Mouse (Mus musculus) neural tube, embryonic 12.5 days (tissue): Measurements from ENCODE around the gene Crocc. TPM values are rescaled to one million over a fixed set of nuclear protein-coding genes. Genes with fewer than 3 reads are reported as not detected.
A peak's percentile ranks its signal among the peaks of the same experiment; 100 is the strongest.

ENCODE experiments used
- ATAC-seq: fragments of 200-750 bp; cut with Nextera tagmentation; 2 replicates; pipeline ENCODE4 v1.8.0; 2017; ENCODE audit warnings: low read depth, mild to moderate bottlenecking, moderate TSS enrichment, moderate library complexity; ENCODE audit not compliant: low FRiP score
- H3K27ac ChIP-seq: fragments of 300-500 bp; sonication (generic); 2 replicates; pipeline ENCODE4 v1.5.1; 2016
- H3K27me3 ChIP-seq: fragments of 300-500 bp; sonication (generic); replicated peaks from 2 replicates; pipeline ENCODE4 v1.6.1; 2016; ENCODE audit warnings: mild to moderate bottlenecking
- H3K36me3 ChIP-seq: fragments of 300-500 bp; sonication (generic); 2 replicates; pipeline ENCODE4 v1.6.1; 2016; ENCODE audit warnings: mild to moderate bottlenecking
- H3K4me1 ChIP-seq: fragments of 300-500 bp; sonication (generic); 2 replicates; pipeline ENCODE4 v1.6.1; 2016
- H3K4me2 ChIP-seq: fragments of 300-500 bp; sonication (generic); replicated peaks from 2 replicates; pipeline ENCODE4 v1.6.1; 2016; ENCODE audit warnings: mild to moderate bottlenecking
- H3K4me3 ChIP-seq: fragments of 300-500 bp; sonication (generic); 2 replicates; pipeline ENCODE4 v1.5.1; 2016
- H3K9ac ChIP-seq: fragments of 300-500 bp; sonication (generic); 2 replicates; pipeline ENCODE4 v1.6.1; 2016; ENCODE audit warnings: mild to moderate bottlenecking
- H3K9me3 ChIP-seq: fragments of 300-500 bp; sonication (generic); 2 replicates; pipeline ENCODE4 v1.6.1; 2016; ENCODE audit warnings: mild to moderate bottlenecking
- WGBS: fragments of 180-500 bp; shearing (Covaris S2); methylation state at CpG from one replicate; pipeline ENCODE4 v1.1.7; 2016; 5-methylcytosine and 5-hydroxymethylcytosine counted together
- polyA plus RNA-seq: library from polyadenylated mRNA; unstranded; fragments of >200 nt; fragmentation: Nextera tagmentation; extraction: Ambion mirVana; gene quantifications from 2 replicates; pipeline ENCODE4 v1.2.1, GENCODE M21; 2016

Crocc gene
- polyA plus RNA-seq, 1 experiment from 2014 or later, result 11.7 TPM

GRCm38 (mm10) chr4:141033606-141034549 lies 26.5 kb downstream of the Crocc start:
- Histone ChIP-seq H3K27me3 (no peaks in the 10 kb centered on the region), H3K36me3 (peaks cover 74% of the 10 kb centered on the region), H3K9me3 (no peaks in the 10 kb centered on the region), H3K4me3 (no peak overlapping the region), H3K9ac (0 out of 2 replicates have a peak overlapping the region, but pooled peaks have one; percentile 21), H3K27ac (peak overlapping the region; percentile 32; the same call in 1 of the 2 replicates), H3K4me2 (no peak overlapping the region), H3K4me1 (0 out of 2 replicates have a peak, but pooled peaks cover 6% of the 10 kb centered on the region)
- 83% methylated on average over 27 of the region's 27 CpGs for WGBS
- ATAC-seq, result no peak

GRCm38 (mm10) chr4:141031733-141032132 lies 28.6 kb downstream of the Crocc start:
- WGBS, result 14% methylated on average over 6 of the region's 6 CpGs
- H3K4me1 ChIP-seq, result 0 out of 2 replicates have a peak, but pooled peaks cover 6% of the 10 kb centered on the region
- H3K9me3 ChIP-seq, result no peaks in the 10 kb centered on the region
- peaks cover 79% of the 10 kb centered on the region for H3K36me3 ChIP-seq
- H3K4me3 ChIP-seq, result no peak overlapping the region
- no peak overlapping the region for H3K4me2 ChIP-seq
- peak; percentile 45 for ATAC-seq
- no peak overlapping the region for H3K9ac ChIP-seq
- no peak overlapping the region for H3K27ac ChIP-seq
- no peaks in the 10 kb centered on the region for H3K27me3 ChIP-seq

- Histone ChIP-seq H3K9me3 (no peaks in the 10 kb centered on the region), H3K36me3 (peaks cover 77% of the 10 kb centered on the region), H3K4me2 (no peak overlapping the region), H3K9ac (no peak overlapping the region), H3K27me3 (no peaks in the 10 kb centered on the region), H3K27ac (no peak overlapping the region), H3K4me1 (0 out of 2 replicates have a peak, but pooled peaks cover 6% of the 10 kb centered on the region), H3K4me3 (no peak overlapping the region)
- WGBS, result 88% methylated on average over 18 of the region's 18 CpGs
- no peak for ATAC-seq
These were observed 29.7 kb downstream of the Crocc start for GRCm38 (mm10) chr4:141030541-141031206.

GRCm38 (mm10) chr4:141024992-141025391 lies 35.4 kb downstream of the Crocc start:
- WGBS, result 77% methylated on average over 26 of the region's 27 CpGs
- Histone ChIP-seq H3K27ac (no peak overlapping the region), H3K27me3 (no peaks in the 10 kb centered on the region), H3K36me3 (peaks cover 68% of the 10 kb centered on the region), H3K4me1 (peaks cover 21% of the 10 kb centered on the region), H3K4me2 (no peak overlapping the region), H3K9ac (no peak overlapping the region), H3K9me3 (no peaks in the 10 kb centered on the region), H3K4me3 (no peak overlapping the region)
- ATAC-seq, result no peak

GRCm38 (mm10) chr4:141024052-141024451 lies 36.3 kb downstream of the Crocc start:
- peaks cover 68% of the 10 kb centered on the region for H3K36me3 ChIP-seq
- no peak overlapping the region for H3K4me3 ChIP-seq
- no peaks in the 10 kb centered on the region for H3K9me3 ChIP-seq
- H3K9ac ChIP-seq, result no peak overlapping the region
- peaks cover 31% of the 10 kb centered on the region for H3K4me1 ChIP-seq
- no peak overlapping the region for H3K4me2 ChIP-seq
- no peak for ATAC-seq
- no peaks in the 10 kb centered on the region for H3K27me3 ChIP-seq
- WGBS, result 76% methylated on average over 9 of the region's 9 CpGs
- H3K27ac ChIP-seq, result no peak overlapping the region

GRCm38 (mm10) chr4:141021614-141021929 lies 38.8 kb downstream of the Crocc start:
- no peaks in the 10 kb centered on the region for H3K9me3 ChIP-seq
- peaks cover 68% of the 10 kb centered on the region for H3K36me3 ChIP-seq
- H3K4me3 ChIP-seq, result no peak overlapping the region
- peak; percentile 45 for ATAC-seq
- H3K4me1 ChIP-seq, result peaks cover 36% of the 10 kb centered on the region
- H3K9ac ChIP-seq, result peak overlapping the region; percentile 10; the same call in 1 of the 2 replicates
- WGBS, result 58% methylated on average over 11 of the region's 11 CpGs
- H3K27ac ChIP-seq, result peak overlapping the region; percentile 79
- H3K4me2 ChIP-seq, result no peak overlapping the region; the same call in 1 of the 2 replicates
- no peaks in the 10 kb centered on the region for H3K27me3 ChIP-seq

GRCm38 (mm10) chr4:141020811-141021613 lies 39.3 kb downstream of the Crocc start:
- peak overlapping the region; percentile 10 for H3K9ac ChIP-seq
- no peak overlapping the region for H3K4me3 ChIP-seq
- ATAC-seq, result peak; percentile 70
- H3K9me3 ChIP-seq, result no peaks in the 10 kb centered on the region
- peaks cover 70% of the 10 kb centered on the region for H3K36me3 ChIP-seq
- H3K4me1 ChIP-seq, result peaks cover 36% of the 10 kb centered on the region
- H3K4me2 ChIP-seq, result peak overlapping the region; percentile 10
- H3K27me3 ChIP-seq, result no peaks in the 10 kb centered on the region
- WGBS, result 26% methylated on average over 14 of the region's 14 CpGs
- peak overlapping the region; percentile 79 for H3K27ac ChIP-seq

- H3K36me3 ChIP-seq, result peaks cover 70% of the 10 kb centered on the region
- H3K4me2 ChIP-seq, result peak overlapping the region; percentile 10
These were observed 40.1 kb downstream of the Crocc start for GRCm38 (mm10) chr4:141020220-141020619.

GRCm38 (mm10) chr4:141017657-141018436 lies 42.5 kb downstream of the Crocc start:
- Histone ChIP-seq H3K36me3 (peaks cover 78% of the 10 kb centered on the region), H3K9ac (no peak overlapping the region), H3K4me1 (peaks cover 44% of the 10 kb centered on the region), H3K4me3 (no peak overlapping the region), H3K27me3 (no peaks in the 10 kb centered on the region), H3K27ac (no peak overlapping the region), H3K9me3 (no peaks in the 10 kb centered on the region), H3K4me2 (no peak overlapping the region)
- 86% methylated on average over 29 of the region's 29 CpGs for WGBS
- ATAC-seq, result no peak

More at GRCm38 (mm10) chr4:141020220-141020619, 40.1 kb downstream of the Crocc start:
- Histone ChIP-seq H3K4me3 (no peak overlapping the region), H3K27ac (peak overlapping the region; percentile 79), H3K9me3 (no peaks in the 10 kb centered on the region), H3K9ac (peak overlapping the region; percentile 10; the same call in 1 of the 2 replicates), H3K4me1 (peaks cover 36% of the 10 kb centered on the region), H3K27me3 (no peaks in the 10 kb centered on the region)
- no peak for ATAC-seq
- WGBS, result 91% methylated on average over 17 of the region's 17 CpGs

GRCm38 (mm10) chr4:141016311-141016710 lies 44.0 kb downstream of the Crocc start:
- no peak overlapping the region for H3K27ac ChIP-seq
- H3K9me3 ChIP-seq, result no peaks in the 10 kb centered on the region
- no peak overlapping the region for H3K9ac ChIP-seq
- no peaks in the 10 kb centered on the region for H3K27me3 ChIP-seq
- 93% methylated on average over 9 of the region's 9 CpGs for WGBS
- no peak for ATAC-seq
- peaks cover 73% of the 10 kb centered on the region for H3K36me3 ChIP-seq
- peaks cover 51% of the 10 kb centered on the region for H3K4me1 ChIP-seq
- H3K4me3 ChIP-seq, result no peak overlapping the region
- no peak overlapping the region for H3K4me2 ChIP-seq

GRCm38 (mm10) chr4:141015356-141015755 lies 45.0 kb downstream of the Crocc start:
- no peak overlapping the region for H3K4me3 ChIP-seq
- no peaks in the 10 kb centered on the region for H3K27me3 ChIP-seq
- WGBS, result 86% methylated on average over 7 of the region's 7 CpGs
- ATAC-seq, result no peak
- peaks cover 73% of the 10 kb centered on the region for H3K36me3 ChIP-seq
- 0 out of 2 replicates have a peak overlapping the region, but pooled peaks have one; percentile 3 for H3K9ac ChIP-seq
- H3K9me3 ChIP-seq, result no peaks in the 10 kb centered on the region
- H3K27ac ChIP-seq, result no peak overlapping the region
- H3K4me1 ChIP-seq, result peaks cover 45% of the 10 kb centered on the region
- no peak overlapping the region for H3K4me2 ChIP-seq
